Mouse (Mus musculus): Measurements from ENCODE around the gene Icmt. TPM values are rescaled to one million over a fixed set of nuclear protein-coding genes. Genes with fewer than 3 reads are reported as not detected.

The Icmt gene
- total RNA-seq, 1 experiment from 2014 or later, result 17.7 TPM

Other genes with a start within 250 kb of the Icmt start
- 6.0 and 7.2 TPM in 2 replicates for gene Plekhg5, start 224.7 kb upstream of the Icmt start, total RNA-seq (2017)
- gene Tnfrsf25, start 181.3 kb upstream of the Icmt start, total RNA-seq (2017), result not detected in 2 replicates
- gene Espn, start 144.9 kb upstream of the Icmt start, total RNA-seq (2017), result 1.3 and 1.8 TPM in 2 replicates
- not detected in 2 replicates for gene Hes2, start 138.4 kb upstream of the Icmt start, total RNA-seq (2017)
- gene Acot7, start 119.1 kb upstream of the Icmt start, total RNA-seq (2017), result 58.2 and 59.6 TPM in 2 replicates
- under 0.01 TPM in 1 of 2 replicates, not detected in the other for gene Gpr153, start 23.0 kb upstream of the Icmt start, total RNA-seq (2017)
- not detected in 2 replicates for gene Hes3, start 5.6 kb upstream of the Icmt start, total RNA-seq (2017)
- gene Rnf207, start 21.8 kb downstream of the Icmt start, total RNA-seq (2017), result not detected in 2 replicates
- 3,442 and 3,905 TPM in 2 replicates for gene Rpl22, start 28.5 kb downstream of the Icmt start, total RNA-seq (2017)
- under 0.01 and 0.05 TPM in 2 replicates for gene Chd5, start 41.4 kb downstream of the Icmt start, total RNA-seq (2017)
- 0.41 TPM in 1 of 2 replicates, not detected in the other for gene Nphp4, start 179.5 kb downstream of the Icmt start, total RNA-seq (2017)
- 59.8 and 61.7 TPM in 2 replicates for gene Kcnab2, start 180.6 kb downstream of the Icmt start, total RNA-seq (2017)

All from common myeloid progenitor, adult 5-6 weeks (primary cell).